In the genomic region with DNA sequence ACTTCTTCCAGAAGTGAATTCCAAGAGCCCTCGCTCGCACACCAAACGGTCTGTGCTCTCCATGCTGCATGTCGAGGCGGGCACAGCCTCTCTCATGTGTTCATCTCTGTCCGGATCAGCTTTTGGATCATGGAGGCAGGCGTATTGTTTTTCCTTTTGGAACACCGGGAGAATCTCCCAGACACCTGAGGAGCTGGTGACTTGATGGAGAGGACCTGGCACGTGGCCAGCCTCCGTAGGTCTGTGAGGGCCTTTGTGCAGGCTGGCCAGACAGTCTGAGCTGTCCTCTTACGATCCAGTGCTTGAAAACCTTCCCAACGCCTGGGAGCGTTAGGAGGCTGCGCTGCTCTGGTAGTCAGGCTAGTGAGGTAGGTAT, we compare ENCODE assay signal across 8 mouse cellular contexts. TPM values are rescaled to one million over a fixed set of nuclear protein-coding genes. Genes with fewer than 3 reads are reported as not detected.
DNase-seq lines count a peak whose midpoint lies in the region; ATAC-seq lines count a peak whose summit lies in the region.

No protein-coding gene starts in this region.

- peak; percentile 20 for ATAC-seq in intestine, embryonic 14.5 days (replicated peaks; ENCODE audit: low FRiP score, low TSS enrichment, low read depth)
- peak; percentile 14 for ATAC-seq in midbrain, embryonic 16.5 days

- H3K9ac ChIP-seq in intestine, embryonic 14.5 days (ENCODE audit: low read length) = peak overlapping the region; percentile 90
- H3K9ac ChIP-seq in midbrain, embryonic 16.5 days (ENCODE audit: low read depth, low read length) = peak overlapping the region; percentile 87

- H3K4me1 ChIP-seq in intestine, embryonic 14.5 days (replicated peaks; ENCODE audit: control insufficient read depth, insufficient read depth, low read length) = peaks cover 22% of the 10 kb centered on the region
- H3K4me1 ChIP-seq in midbrain, embryonic 16.5 days (ENCODE audit: control insufficient read depth, insufficient read depth, low read length) = peaks cover 30% of the 10 kb centered on the region

- peak overlapping the region; percentile 98 for H3K4me3 ChIP-seq in intestine, embryonic 14.5 days (ENCODE audit: low read depth, low read length)
- H3K4me3 ChIP-seq in midbrain, embryonic 16.5 days (ENCODE audit: low read depth, low read length) = peak overlapping the region; percentile 70

- WGBS in intestine, embryonic 14.5 days = under 1% methylated on average over 14 of the region's 14 CpGs
- WGBS in midbrain, embryonic 16.5 days = 2% methylated on average over 14 of the region's 14 CpGs

- H3K27ac ChIP-seq in intestine, embryonic 14.5 days (ENCODE audit: low read depth) = peak overlapping the region; percentile 77
- H3K27ac ChIP-seq in midbrain, embryonic 16.5 days (ENCODE audit: low read length) = peak overlapping the region; percentile 89

- H3K36me3 ChIP-seq in intestine, embryonic 14.5 days (ENCODE audit: control insufficient read depth, insufficient read depth, low read length) = peaks cover 15% of the 10 kb centered on the region; the same call in 1 of the 2 replicates
- peaks cover 10% of the 10 kb centered on the region for H3K36me3 ChIP-seq in midbrain, embryonic 16.5 days (ENCODE audit: control insufficient read depth, insufficient read depth, low read length)

- no peaks in the 10 kb centered on the region for H3K9me3 ChIP-seq in intestine, embryonic 14.5 days (ENCODE audit: control insufficient read depth, low read length)
- H3K9me3 ChIP-seq in midbrain, embryonic 16.5 days (replicated peaks; ENCODE audit: control insufficient read depth, low read length, poor library complexity, severe bottlenecking) = no peaks in the 10 kb centered on the region

- peak overlapping the region; percentile 97 for H3K4me2 ChIP-seq in intestine, embryonic 14.5 days (ENCODE audit: low read length)
- peak overlapping the region; percentile 78 for H3K4me2 ChIP-seq in midbrain, embryonic 16.5 days (ENCODE audit: low read length)

- peaks cover 26% of the 10 kb centered on the region for H3K27me3 ChIP-seq in intestine, embryonic 14.5 days (replicated peaks; ENCODE audit: control insufficient read depth, insufficient read depth, low read length)
- H3K27me3 ChIP-seq in midbrain, embryonic 16.5 days (ENCODE audit: control insufficient read depth, insufficient read depth, low read depth, low read length) = peaks cover 1% of the 10 kb centered on the region

- DNase-seq in gastrocnemius, adult 18-20 months (ENCODE audit: low spot score) = peak; percentile 25
- DNase-seq in gastrocnemius, adult 8-10 months (ENCODE audit: low spot score in 2 of 2) = no peak
- peak; percentile 60 to 75 for DNase-seq in right cerebral cortex, postnatal 10 days (ENCODE audit: low spot score in 2 of 2)
- DNase-seq in right cerebral cortex, postnatal 25 days = no peak
- DNase-seq in intestine, embryonic 14.5 days (ENCODE audit: low spot score) = no peak
- DNase-seq in urinary bladder, postnatal 10 days (ENCODE audit: low spot score) = no peak
- no peak for DNase-seq in spleen, postnatal 36 days (ENCODE audit: low spot score in 2 of 2)

RNA-seq across cellular contexts. Expression of a gene that starts 5.9 kb away (rescaled TPM):
- 1 to 10 TPM; 3.2 to 4.7 TPM for total RNA-seq in gastrocnemius, adult 18-20 months (2021)
- 1 to 10 TPM; 1.1 to 6.7 (median 3.7) TPM for total RNA-seq in gastrocnemius, adult 8-10 months (2022)
- polyA plus RNA-seq in intestine, embryonic 14.5 days (2014; fragmentation: Nextera tagmentation; extraction: Ambion mirVana) = 130 and 142 TPM in 2 replicates
- polyA plus RNA-seq in midbrain, embryonic 16.5 days (2015; fragmentation: Nextera tagmentation; extraction: Ambion mirVana) = 163 and 179 TPM in 2 replicates

RNA-seq across cellular contexts. Expression of a gene that starts 7.3 kb away (rescaled TPM):
- total RNA-seq in gastrocnemius, adult 18-20 months (2021) = not detected
- total RNA-seq in gastrocnemius, adult 8-10 months (2022) = not detected
- not detected in 2 replicates for polyA plus RNA-seq in intestine, embryonic 14.5 days (2014; fragmentation: Nextera tagmentation; extraction: Ambion mirVana)
- 0.46 and 1.4 TPM in 2 replicates for polyA plus RNA-seq in midbrain, embryonic 16.5 days (2015; fragmentation: Nextera tagmentation; extraction: Ambion mirVana)

RNA-seq across cellular contexts. Expression of a gene that starts 11.0 kb away (rescaled TPM):
- 1 to 10 TPM; 5.7 to 6.0 TPM for total RNA-seq in gastrocnemius, adult 18-20 months (2021)
- 1 to 10 TPM; 6.0 to 6.6 (median 6.2) TPM for total RNA-seq in gastrocnemius, adult 8-10 months (2022)
- 29.4 and 42.8 TPM in 2 replicates for polyA plus RNA-seq in intestine, embryonic 14.5 days (2014; fragmentation: Nextera tagmentation; extraction: Ambion mirVana)
- polyA plus RNA-seq in midbrain, embryonic 16.5 days (2015; fragmentation: Nextera tagmentation; extraction: Ambion mirVana) = 47.6 and 48.6 TPM in 2 replicates

RNA-seq across cellular contexts. Expression of a gene that starts 23.7 kb away (rescaled TPM):
- total RNA-seq in gastrocnemius, adult 18-20 months (2021) = not detected
- not detected for total RNA-seq in gastrocnemius, adult 8-10 months (2022)
- polyA plus RNA-seq in intestine, embryonic 14.5 days (2014; fragmentation: Nextera tagmentation; extraction: Ambion mirVana) = not detected in 2 replicates
- polyA plus RNA-seq in midbrain, embryonic 16.5 days (2015; fragmentation: Nextera tagmentation; extraction: Ambion mirVana) = not detected in 2 replicates

RNA-seq across cellular contexts. Expression of a gene that starts 23.8 kb away (rescaled TPM):
- 10 to 100 TPM; 20.3 to 21.4 TPM for total RNA-seq in gastrocnemius, adult 18-20 months (2021)
- total RNA-seq in gastrocnemius, adult 8-10 months (2022) = 10 to 100 TPM; 19.1 to 22.8 (median 20.5) TPM
- 82.5 and 83.3 TPM in 2 replicates for polyA plus RNA-seq in intestine, embryonic 14.5 days (2014; fragmentation: Nextera tagmentation; extraction: Ambion mirVana)
- polyA plus RNA-seq in midbrain, embryonic 16.5 days (2015; fragmentation: Nextera tagmentation; extraction: Ambion mirVana) = 108 and 113 TPM in 2 replicates

Comparison
In these comparisons a context has a peak if more than half of its experiments do, and no peak if none do; other contexts are left out.
1. DNase-seq: peak in gastrocnemius, adult 18-20 months (single experiment) and right cerebral cortex, postnatal 10 days (2 of 2); none in gastrocnemius, adult 8-10 months (0 of 2), right cerebral cortex, postnatal 25 days (single experiment), intestine, embryonic 14.5 days (single experiment), urinary bladder, postnatal 10 days (single experiment) and spleen, postnatal 36 days (0 of 2).